Mouse (Mus musculus): Measurements from ENCODE around the gene Tob1.

The Tob1 gene

DNA sequence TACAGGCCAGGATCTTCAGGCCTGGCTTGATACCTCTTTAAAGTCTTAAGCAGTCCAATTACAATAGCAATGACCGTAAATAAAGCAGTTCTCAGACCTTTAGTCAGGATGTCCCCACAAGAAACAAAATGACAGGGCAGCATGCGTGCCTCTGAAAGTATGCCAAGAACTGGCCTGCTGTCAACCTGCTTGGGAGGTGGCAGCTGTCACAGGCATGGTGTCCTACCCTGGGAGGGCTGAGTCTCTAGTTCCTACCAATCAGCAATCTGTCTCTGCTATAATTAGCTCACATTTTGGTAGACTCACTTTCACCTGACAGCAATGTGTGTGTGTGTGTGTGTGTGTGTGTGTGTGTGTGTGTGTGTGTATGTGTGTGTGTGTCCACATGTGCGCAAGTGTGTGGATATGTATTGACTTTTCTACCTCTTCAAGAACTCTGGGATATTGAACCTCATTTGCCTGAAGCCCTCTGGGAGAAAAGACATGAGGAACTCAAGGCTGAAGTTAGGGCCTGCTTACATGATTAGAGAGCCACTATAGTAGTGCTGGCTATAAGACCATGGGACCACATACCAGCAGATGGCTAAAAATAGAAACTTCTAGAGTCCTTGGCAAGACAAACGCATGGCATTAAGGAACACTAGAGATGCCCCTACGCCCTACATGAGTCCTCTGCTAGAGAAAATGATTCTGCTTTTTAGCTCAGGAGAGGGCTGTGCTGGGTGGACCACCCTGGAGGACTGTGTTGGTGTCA, 18.1 kb downstream of the Tob1 start:
- DNase-seq (ENCODE audit: low read depth): no peak

DNA sequence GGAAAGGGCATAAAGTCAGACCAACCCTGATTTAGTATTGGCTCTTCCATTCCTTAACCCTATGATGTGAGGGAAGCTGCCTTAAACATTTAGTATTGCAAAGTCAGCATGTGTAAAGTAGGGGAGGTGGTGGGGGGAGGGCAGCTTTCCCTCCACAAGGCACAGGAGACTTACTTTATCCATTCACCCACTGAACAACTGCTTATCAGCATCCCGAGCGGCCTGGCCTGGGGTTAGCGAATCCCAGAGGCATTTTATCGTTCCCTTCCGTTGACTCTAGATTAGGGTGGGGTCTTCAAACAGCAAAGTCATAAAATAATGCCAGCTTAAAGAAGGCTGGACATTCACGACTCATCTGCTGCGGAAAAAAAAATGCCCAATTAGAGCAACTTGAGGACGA, 19.0 kb downstream of the Tob1 start:
- DNase-seq (ENCODE audit: low read depth): no peak

DNA sequence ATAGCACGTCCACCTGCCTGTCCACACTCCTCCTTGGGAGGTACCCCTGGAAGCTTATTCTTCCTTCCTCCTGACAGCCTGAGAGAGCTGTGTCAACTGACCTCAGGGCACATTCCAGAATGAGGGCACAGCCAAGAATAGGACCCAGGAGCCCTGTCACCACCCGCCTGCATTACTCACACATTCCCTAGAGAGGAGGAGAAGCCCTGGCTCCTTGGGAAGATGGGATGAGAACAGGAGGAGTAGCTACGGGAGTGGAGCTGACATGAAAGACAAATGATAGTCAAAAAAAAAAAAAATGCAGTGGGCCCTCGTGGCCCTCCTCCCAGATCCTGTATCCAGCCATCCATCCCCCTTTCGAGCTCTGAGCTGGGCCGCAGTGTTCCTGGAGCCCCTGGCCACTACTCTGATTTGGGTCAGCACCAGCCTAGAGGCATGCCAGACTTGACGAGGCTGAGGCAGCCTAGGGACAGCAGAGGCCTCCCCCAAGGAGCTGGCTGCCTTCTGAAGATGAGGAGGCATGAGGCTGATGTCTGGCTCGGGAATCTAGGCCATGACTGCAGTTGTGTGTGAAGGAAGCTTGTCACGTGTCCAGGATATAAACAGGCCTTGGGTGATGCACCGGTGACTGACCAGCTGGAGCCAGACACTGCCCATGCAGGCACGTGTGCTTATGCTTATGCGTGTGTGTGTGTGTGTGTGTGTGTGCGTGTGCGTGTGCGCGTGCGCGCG, 20.7 kb downstream of the Tob1 start:
- DNase-seq (ENCODE audit: low read depth): no peak

GRCm38 (mm10) chr11:94233405-94233804, 22.2 kb downstream of the Tob1 start:
- no peak for DNase-seq (ENCODE audit: low read depth)

DNA sequence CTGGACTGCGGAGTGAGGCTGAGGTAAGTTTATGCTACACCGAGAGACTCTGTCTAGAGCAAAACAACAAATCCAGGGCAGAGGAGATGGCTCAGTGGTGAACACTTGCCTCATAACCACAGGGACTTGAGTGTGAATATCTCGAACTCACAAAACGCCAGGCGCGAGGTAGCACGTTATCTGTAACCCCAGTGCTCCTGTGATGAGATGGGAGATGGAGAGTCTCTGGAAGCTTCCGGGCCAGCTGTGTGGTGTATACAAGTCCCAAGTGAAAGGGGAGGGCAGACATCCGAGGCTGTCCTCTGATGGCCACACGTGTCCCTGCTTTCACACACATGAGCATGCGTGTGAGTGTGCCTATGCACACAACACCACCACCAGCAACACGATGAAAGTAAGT, 23.1 kb downstream of the Tob1 start:
- no peak for DNase-seq (ENCODE audit: low read depth)

DNA sequence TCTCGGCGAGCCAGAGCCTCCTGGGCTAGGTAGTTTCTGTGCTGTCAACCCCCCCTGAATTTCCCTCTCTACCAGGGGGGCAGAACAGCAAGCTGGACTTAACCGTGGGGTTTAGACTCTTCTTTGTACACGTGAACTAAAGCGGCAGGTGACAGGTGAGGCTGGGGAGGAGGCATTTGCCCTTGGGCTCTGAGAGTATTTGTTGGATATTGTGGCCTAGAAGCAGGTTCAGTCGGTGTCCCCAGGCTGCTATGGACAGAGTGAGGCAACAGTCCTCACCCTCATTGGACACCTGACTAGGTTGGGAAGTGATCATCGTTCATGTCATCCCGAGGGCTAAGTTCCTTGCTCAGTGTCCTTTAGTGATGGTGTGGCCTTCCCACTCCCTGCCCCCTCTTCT, 23.6 kb downstream of the Tob1 start:
- no peak for DNase-seq (ENCODE audit: low read depth)

GRCm38 (mm10) chr11:94236074-94236473, 24.8 kb downstream of the Tob1 start:
- DNase-seq (ENCODE audit: low read depth): peak; percentile 91

DNA sequence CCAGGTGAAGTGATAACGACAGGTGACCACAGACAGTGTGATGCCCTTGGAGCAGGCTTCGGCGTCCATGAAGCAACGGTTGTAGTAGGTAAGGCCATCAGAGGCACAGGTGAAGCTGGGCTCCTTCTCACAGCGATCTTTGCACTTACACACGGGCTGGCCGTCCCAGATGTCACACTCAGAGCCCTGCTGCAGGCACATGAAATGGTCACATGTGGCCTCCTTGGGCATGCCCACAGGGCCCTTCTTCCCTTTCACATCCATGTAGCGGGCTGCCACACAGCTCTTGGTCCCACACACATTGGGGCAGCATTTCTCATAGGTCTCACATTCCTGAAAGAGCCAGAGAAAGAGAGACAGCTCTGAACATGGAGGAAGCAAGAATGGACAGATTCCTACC, 27.5 kb downstream of the Tob1 start:
- DNase-seq (ENCODE audit: low read depth): no peak

DNA sequence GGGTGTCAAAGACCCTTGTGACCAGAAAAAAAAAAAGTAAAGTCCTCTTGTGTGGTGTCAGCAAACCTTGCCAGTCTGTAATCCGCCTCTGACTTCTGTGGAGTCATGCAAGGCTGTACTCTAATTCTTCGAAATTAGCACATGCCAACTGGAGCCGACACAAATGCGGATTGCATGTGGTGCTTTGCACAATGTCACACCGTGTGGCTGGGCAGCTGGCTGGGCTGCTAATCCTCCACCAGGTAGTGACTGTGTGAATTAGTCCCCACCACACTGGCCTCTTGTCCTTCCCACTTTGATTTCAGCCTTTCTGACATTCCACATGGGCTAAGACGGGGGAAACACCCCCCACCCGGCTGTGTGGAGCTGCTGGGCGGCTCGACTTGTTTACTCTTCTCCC, 28.5 kb downstream of the Tob1 start:
- DNase-seq (ENCODE audit: low read depth): no peak

GRCm38 (mm10) chr11:94242760-94243421, 31.6 kb downstream of the Tob1 start:
- DNase-seq (ENCODE audit: low read depth): peak; percentile 55

DNA sequence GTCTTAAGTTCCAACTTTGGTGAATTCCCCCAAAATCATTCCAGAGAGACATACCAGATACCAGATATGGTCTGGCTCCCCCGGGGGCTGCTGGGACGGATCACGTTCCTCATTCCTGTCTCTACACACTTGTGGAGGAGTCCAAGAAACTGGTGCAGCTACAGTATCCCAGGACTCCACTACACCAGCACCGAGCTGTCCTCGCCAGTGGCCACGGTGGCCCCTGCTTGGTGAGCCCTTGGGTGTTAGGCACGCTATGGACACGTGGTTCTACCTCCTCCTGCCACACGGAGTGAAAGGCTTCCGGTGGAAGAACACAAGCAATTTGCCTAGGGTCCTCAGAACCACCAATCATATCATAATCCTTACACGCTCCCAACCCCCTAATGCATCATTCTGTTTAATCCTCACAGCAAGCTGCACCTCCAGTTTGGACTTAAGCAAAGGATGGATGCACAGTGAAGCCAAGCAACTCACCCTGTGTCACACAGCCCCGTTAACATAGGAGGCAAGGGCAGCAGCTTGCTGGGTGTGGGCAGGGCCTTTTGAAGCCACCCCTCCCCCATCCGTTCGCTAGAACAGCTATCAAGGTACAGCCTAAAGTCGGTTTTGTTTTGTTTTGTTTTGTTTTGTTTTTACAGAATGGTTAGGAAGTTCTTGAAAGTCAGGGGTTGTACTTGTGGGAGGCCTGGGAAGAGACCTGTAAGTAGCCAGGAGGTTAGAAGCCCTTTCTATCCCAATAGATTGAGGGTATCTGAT, 32.3 kb downstream of the Tob1 start:
- peak; percentile 65 for DNase-seq (ENCODE audit: low read depth)

- no peak for DNase-seq (ENCODE audit: low read depth)
Observed at GRCm38 (mm10) chr11:94244385-94244784, 33.1 kb downstream of the Tob1 start.

GRCm38 (mm10) chr11:94245955-94246788, 34.9 kb downstream of the Tob1 start, which contains the start of gene Wfikkn2:
Wfikkn2 (minus strand) TSS chr11:94246005.
- DNase-seq (ENCODE audit: low read depth): no peak

DNA sequence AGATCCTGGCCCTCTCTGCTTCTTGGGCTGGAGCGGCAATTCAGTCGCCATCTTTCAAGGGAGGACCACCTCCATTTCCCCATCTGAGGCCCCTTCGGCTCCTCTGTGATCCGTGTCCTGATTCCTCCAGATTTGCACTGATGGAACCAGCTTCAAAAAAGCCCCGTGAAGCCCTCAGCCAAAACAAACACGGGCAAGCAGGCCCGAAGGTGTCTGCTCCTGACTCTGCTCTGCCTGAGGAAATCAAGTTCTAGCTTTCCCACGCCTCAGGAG, 35.5 kb downstream of the Tob1 start:
- DNase-seq (ENCODE audit: low read depth): no peak

GRCm38 (mm10) chr11:94253156-94253555, 41.9 kb downstream of the Tob1 start:
- peak; percentile 60 for DNase-seq (ENCODE audit: low read depth)

GRCm38 (mm10) chr11:94253691-94254090, 42.4 kb downstream of the Tob1 start:
- peak; percentile 24 for DNase-seq (ENCODE audit: low read depth)

DNA sequence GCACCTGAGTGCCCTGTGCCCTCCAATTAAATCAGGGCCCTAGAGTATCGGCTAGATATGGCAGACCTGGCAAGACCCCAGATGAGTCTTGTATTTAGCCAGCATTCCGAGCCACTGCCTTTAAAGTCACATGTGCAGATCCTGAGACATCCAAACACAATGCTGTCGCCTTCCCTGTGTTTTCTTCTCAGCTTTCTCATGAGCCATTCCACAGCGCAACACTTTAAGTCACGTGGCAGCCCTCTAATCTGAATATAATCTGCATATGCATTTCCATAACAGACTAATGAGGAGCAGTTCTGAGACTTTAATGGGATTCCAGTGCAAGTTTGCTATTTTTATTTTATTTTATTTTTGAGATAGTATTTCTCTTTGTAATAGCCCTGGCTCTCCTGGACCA, 44.5 kb downstream of the Tob1 start:
- DNase-seq (ENCODE audit: low read depth): no peak

DNA sequence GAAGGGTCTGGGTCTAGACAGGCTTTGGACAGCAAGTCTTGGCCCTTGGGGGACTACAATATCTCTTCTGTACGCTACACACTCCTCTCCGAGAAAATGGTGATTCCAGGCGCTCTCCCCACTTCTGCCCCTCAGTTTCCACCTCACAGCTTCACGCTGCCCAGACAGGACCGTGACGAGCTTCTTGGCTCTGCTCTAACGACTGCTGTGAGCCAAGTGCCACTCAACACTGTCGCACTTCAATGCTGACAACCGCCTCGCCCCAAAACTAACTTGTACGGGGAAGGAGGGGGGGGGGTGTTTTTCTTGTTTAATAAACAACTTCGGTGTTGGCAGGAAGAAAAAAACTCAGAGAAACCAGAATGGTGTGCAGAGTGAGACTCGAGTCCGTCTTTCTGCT, 46.7 kb downstream of the Tob1 start:
- DNase-seq (ENCODE audit: low read depth): no peak

GRCm38 (mm10) chr11:94259814-94260213, 48.6 kb downstream of the Tob1 start:
- DNase-seq (ENCODE audit: low read depth): peak; percentile 49

DNA sequence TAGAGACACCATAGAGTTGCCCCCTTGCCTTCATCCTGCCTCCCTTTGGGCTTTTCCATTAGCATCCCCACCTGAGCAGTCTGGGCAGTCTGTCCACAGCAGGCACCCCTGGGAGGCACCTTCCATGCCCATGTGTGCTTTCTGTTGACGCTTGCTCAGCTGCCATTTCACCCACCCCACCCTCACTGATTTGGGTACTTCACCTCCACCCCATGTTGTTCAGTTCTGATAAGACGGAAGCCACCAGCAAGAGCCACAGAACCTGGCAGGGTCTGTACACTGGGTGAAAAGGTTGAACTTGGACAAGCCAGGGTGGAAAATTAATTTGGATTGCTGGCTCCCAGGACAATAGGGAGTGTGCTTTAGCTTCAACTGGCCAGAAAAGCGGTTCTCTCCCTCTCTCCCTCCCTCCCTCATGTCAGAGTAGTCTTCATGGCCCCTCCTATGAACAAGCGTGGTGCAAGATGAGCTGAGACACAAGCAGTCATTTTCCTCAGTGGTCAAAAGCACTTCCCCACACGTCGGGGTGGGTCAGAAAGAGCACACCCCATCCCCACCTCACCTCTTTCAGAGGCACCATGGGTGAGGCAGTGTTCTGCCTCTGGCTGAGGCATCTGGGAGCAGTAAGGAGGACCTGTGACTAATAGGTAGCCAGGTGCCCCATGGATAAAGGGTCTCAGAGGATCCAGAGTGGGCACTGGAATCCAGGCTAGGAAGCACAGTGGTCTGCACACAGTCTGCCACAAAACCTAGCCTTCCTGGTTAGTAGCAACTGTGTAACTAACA, 50.5 kb downstream of the Tob1 start:
- no peak for DNase-seq (ENCODE audit: low read depth)

All from naive thymus-derived CD4-positive, alpha-beta T cell, adult 2 months (primary cell).